Comparison of ENCODE assay signal across 9 mouse cellular contexts in the genomic region with DNA sequence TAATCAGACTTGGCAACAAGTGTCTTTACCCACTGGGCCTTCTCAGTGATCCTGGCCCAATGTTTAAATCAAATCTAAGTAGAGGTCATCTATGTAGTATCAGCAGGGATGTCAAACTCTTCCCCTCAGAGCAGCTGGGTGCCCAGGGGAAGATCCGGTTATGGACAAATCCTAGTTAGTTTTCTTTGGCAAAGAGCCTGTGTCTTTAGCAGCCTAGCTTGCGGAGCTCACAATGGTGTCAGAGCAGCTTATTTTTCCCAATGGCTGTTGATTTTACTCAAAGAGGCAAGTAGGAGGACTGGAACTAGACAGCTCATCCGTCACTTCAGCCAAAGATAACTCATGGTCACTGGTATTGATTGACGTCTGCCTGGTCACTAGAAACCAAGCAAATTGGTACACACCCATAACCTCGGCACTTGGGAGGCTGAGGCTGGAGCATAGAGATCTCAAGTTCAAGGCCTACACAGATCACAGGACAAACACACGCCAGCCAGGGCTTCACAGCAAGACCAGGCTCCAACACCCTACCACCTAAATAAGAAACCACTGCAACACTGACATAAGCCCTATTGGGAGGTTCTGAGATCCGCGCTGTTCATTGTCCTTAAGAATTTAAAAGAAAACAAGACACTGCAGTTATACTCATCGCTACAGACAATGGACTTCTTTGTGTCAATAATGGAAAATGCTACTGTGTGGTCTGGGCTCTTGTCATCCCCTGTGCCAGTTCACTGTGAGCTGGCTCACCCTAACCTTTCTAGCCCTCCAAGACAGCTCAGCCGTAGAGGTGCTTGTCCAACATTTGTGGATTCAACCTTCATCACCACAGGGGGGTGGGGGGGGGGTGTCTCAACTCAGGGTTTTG. TPM values are rescaled to one million over a fixed set of nuclear protein-coding genes. Genes with fewer than 3 reads are reported as not detected.
DNase-seq lines count a peak whose midpoint lies in the region; ATAC-seq lines count a peak whose summit lies in the region.
"Had no signal": no experiment of that assay in that cellular context is flagged by ENCODE, and none has a peak within 500 bp of the region (broad histone marks: within the 10 kb centered on the region; RNA-seq: fewer than 3 reads in every experiment).

No protein-coding gene starts in this region.

- no peak for ATAC-seq in forebrain, embryonic 16.5 days
- no peak for ATAC-seq in liver, embryonic 15.5 days (ENCODE audit: insufficient read depth)
- ATAC-seq: Patski had no signal

- H3K27ac ChIP-seq in forebrain, embryonic 16.5 days (ENCODE audit: low read length): no peak overlapping the region
- peak overlapping the region; percentile 94 for H3K27ac ChIP-seq in liver, embryonic 15.5 days (replicated peaks)

- no peaks in the 10 kb centered on the region for H3K9me3 ChIP-seq in forebrain, embryonic 16.5 days (ENCODE audit: control insufficient read depth, low read length)
- H3K9me3 ChIP-seq in liver, embryonic 15.5 days (replicated peaks): no peaks in the 10 kb centered on the region

- H3K4me2 ChIP-seq in forebrain, embryonic 16.5 days (ENCODE audit: low read length): peak overlapping the region; percentile 87
- H3K4me2 ChIP-seq in liver, embryonic 15.5 days: peak overlapping the region; percentile 79

- H3K4me1 ChIP-seq in forebrain, embryonic 16.5 days (replicated peaks; ENCODE audit: control insufficient read depth, insufficient read depth, low read length): peaks cover 22% of the 10 kb centered on the region
- peaks cover 68% of the 10 kb centered on the region for H3K4me1 ChIP-seq in liver, embryonic 15.5 days (replicated peaks)

- no peak overlapping the region for H3K4me3 ChIP-seq in forebrain, embryonic 16.5 days (replicated peaks; ENCODE audit: low read length)
- H3K4me3 ChIP-seq in liver, embryonic 15.5 days (replicated peaks): peak overlapping the region; percentile 85

- WGBS in forebrain, embryonic 16.5 days: 82% methylated on average over 10 of the region's 10 CpGs
- WGBS in liver, embryonic 15.5 days (ENCODE audit: insufficient replicate concordance): 71% methylated on average over 10 of the region's 10 CpGs

- no peaks in the 10 kb centered on the region for H3K36me3 ChIP-seq in forebrain, embryonic 16.5 days (ENCODE audit: control insufficient read depth, insufficient read depth)
- no peaks in the 10 kb centered on the region; the same call in 1 of the 2 replicates for H3K36me3 ChIP-seq in liver, embryonic 15.5 days (replicated peaks)

- no peaks in the 10 kb centered on the region for H3K27me3 ChIP-seq in forebrain, embryonic 16.5 days (replicated peaks; ENCODE audit: control insufficient read depth, insufficient read depth, low read length)
- no peaks in the 10 kb centered on the region for H3K27me3 ChIP-seq in liver, embryonic 15.5 days
- H3K27me3 ChIP-seq: Patski had no signal

- peak; percentile 94 for DNase-seq in heart, adult 11 months
- no peak for DNase-seq in heart, adult 9 months (ENCODE audit: low spot score in 2 of 2)
- DNase-seq in ES-CJ7 (ENCODE audit: low read depth, low spot score): peak; percentile 57
- no peak for DNase-seq in urinary bladder, adult 18-20 months (ENCODE audit: low spot score in 2 of 2)
- no peak for DNase-seq in embryo, embryonic 10 days (ENCODE audit: low spot score)
- DNase-seq in natural killer cell, adult 2 months (ENCODE audit: low spot score in 2 of 2): no peak

- peak overlapping the region; percentile 96; the same call in 1 of the 2 replicates for H3K9ac ChIP-seq in forebrain, embryonic 16.5 days (replicated peaks; ENCODE audit: low read depth, low read length)
- peak overlapping the region; percentile 94 for H3K9ac ChIP-seq in liver, embryonic 15.5 days

RNA-seq across cellular contexts. Expression of gene Sp2, which starts 7.0 kb away (rescaled TPM):
- 16.2 and 16.3 TPM in 2 replicates for polyA plus RNA-seq in forebrain, embryonic 16.5 days (2015; fragmentation: Nextera tagmentation; extraction: Ambion mirVana)
- 17.6 and 18.0 TPM in 2 replicates for polyA plus RNA-seq in liver, embryonic 15.5 days (2015; fragmentation: Nextera tagmentation; extraction: Ambion mirVana)

RNA-seq across cellular contexts. Expression of gene Pnpo, which starts 32.0 kb away (rescaled TPM):
- polyA plus RNA-seq in forebrain, embryonic 16.5 days (2015; fragmentation: Nextera tagmentation; extraction: Ambion mirVana): 21.7 and 22.8 TPM in 2 replicates
- polyA plus RNA-seq in liver, embryonic 15.5 days (2015; fragmentation: Nextera tagmentation; extraction: Ambion mirVana): 719 and 785 TPM in 2 replicates

RNA-seq across cellular contexts. Expression of gene Sp6, which starts 37.4 kb away (rescaled TPM):
- polyA plus RNA-seq in forebrain, embryonic 16.5 days (2015; fragmentation: Nextera tagmentation; extraction: Ambion mirVana): 0.29 and 0.68 TPM in 2 replicates
- polyA plus RNA-seq in liver, embryonic 15.5 days (2015; fragmentation: Nextera tagmentation; extraction: Ambion mirVana): 0.03 and 0.05 TPM in 2 replicates

RNA-seq across cellular contexts. Expression of gene Prr15l, which starts 47.8 kb away (rescaled TPM):
- 0.19 and 0.27 TPM in 2 replicates for polyA plus RNA-seq in forebrain, embryonic 16.5 days (2015; fragmentation: Nextera tagmentation; extraction: Ambion mirVana)
- 5.9 and 6.1 TPM in 2 replicates for polyA plus RNA-seq in liver, embryonic 15.5 days (2015; fragmentation: Nextera tagmentation; extraction: Ambion mirVana)

RNA-seq across cellular contexts. Expression of gene Scrn2, which starts 54.0 kb away (rescaled TPM):
- polyA plus RNA-seq in forebrain, embryonic 16.5 days (2015; fragmentation: Nextera tagmentation; extraction: Ambion mirVana): 14.4 and 16.2 TPM in 2 replicates
- 11.8 and 13.2 TPM in 2 replicates for polyA plus RNA-seq in liver, embryonic 15.5 days (2015; fragmentation: Nextera tagmentation; extraction: Ambion mirVana)

Comparison
In these comparisons a context has a peak if more than half of its experiments do, and no peak if none do; other contexts are left out.
1. DNase-seq: peak in heart, adult 11 months (single experiment) and ES-CJ7 (single experiment); none in heart, adult 9 months (0 of 2), urinary bladder, adult 18-20 months (0 of 2), embryo, embryonic 10 days (single experiment) and natural killer cell, adult 2 months (0 of 2).
2. RNA of gene Pnpo, which starts 32.0 kb away (polyA plus RNA-seq): 719 to 785 TPM in liver, embryonic 15.5 days; 21.7 to 22.8 TPM in forebrain, embryonic 16.5 days; every median in the first group is over 10 times any median in the second.